Mouse (Mus musculus) bone marrow macrophage, adult 2 months (primary cell): Measurements from ENCODE around the gene Eid2b.

Source experiments
- CTCF ChIP-seq: IDR thresholded peaks from 2 replicates; pipeline ENCODE4 v1.5.1; 2012; ENCODE audit warnings: low read depth, mild to moderate bottlenecking, low read length, moderate library complexity
- POLR2A ChIP-seq: IDR thresholded peaks from 2 replicates; pipeline ENCODE4 v1.6.1; 2012; ENCODE audit warnings: mild to moderate bottlenecking, low read depth, low read length, borderline replicate concordance

GRCm38 (mm10) chr7:28278279-28278652, 727 bp downstream of the Eid2b start:
- TF ChIP-seq POLR2A (no peak), CTCF (no peak)
